Mouse (Mus musculus): ENCODE data around the gene Polk. TPM values are rescaled to one million over a fixed set of nuclear protein-coding genes. Genes with fewer than 3 reads are reported as not detected.

The Polk gene
- polyA plus RNA-seq, 1 experiment from 2014 or later, result 12.0 TPM

DNA sequence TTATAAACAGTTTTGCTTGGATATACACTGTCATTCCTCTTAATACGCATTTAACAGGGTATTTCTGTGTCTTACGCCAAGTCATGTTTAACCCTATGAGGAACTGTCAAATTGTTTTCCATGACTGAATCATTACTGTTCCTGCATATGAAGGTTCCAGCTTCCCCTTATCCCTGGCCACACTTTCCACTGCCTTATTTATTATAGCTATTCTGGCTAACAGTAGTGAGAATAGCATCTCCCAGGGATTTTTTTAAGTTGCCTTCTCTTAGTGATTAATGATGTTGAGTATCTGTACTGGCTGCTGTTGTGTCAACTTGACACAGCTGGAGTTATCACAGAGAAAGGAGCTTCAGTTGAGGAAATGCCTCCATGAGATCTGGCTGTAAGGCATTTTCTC, 25.0 kb downstream of the Polk start:
- Histone ChIP-seq H3K9me3 (replicated peaks; ENCODE audit: control insufficient read depth, low read length) (no peaks in the 10 kb centered on the region), H3K27ac (ENCODE audit: low read length) (no peak overlapping the region), H3K9ac (ENCODE audit: low read length) (no peak overlapping the region), H3K4me1 (ENCODE audit: control insufficient read depth, insufficient read depth, low read length) (peaks cover 5% of the 10 kb centered on the region), H3K4me2 (ENCODE audit: low read depth, low read length) (no peak overlapping the region), H3K36me3 (ENCODE audit: control insufficient read depth, insufficient read depth, low read length) (no peaks in the 10 kb centered on the region), H3K27me3 (ENCODE audit: control insufficient read depth, insufficient read depth, low read length) (no peaks in the 10 kb centered on the region), H3K4me3 (replicated peaks; ENCODE audit: low read length) (no peak overlapping the region)
- WGBS, result 54% methylated on average over 2 of the region's 2 CpGs
- peak; percentile 64; the same call in 1 of the 2 replicates for ATAC-seq (ENCODE audit: insufficient read depth, low FRiP score)

DNA sequence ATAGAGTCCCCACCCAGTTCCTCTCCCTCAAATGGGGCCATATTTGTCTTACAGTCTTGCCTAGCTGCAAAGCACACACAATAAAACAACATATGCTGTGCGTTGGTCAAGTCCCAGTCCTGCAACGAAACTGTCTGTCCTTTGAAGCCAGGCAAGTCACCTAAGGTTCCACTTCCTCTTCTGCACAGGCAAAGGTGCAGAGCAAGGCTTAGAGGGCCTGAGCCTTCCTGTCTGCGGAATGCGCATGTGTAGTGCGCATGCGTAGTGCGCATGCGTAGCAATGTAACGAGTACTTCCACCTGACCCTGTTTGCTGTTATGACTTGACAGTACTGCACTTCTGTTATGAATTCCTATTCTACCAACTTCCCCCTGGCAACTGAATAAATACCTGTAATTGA, 26.1 kb downstream of the Polk start:
- H3K9me3 ChIP-seq (replicated peaks; ENCODE audit: control insufficient read depth, low read length), result no peaks in the 10 kb centered on the region
- no peak overlapping the region for H3K9ac ChIP-seq (ENCODE audit: low read length)
- H3K27me3 ChIP-seq (ENCODE audit: control insufficient read depth, insufficient read depth, low read length), result no peaks in the 10 kb centered on the region
- peaks cover 14% of the 10 kb centered on the region for H3K4me1 ChIP-seq (ENCODE audit: control insufficient read depth, insufficient read depth, low read length)
- 90% methylated on average over 9 of the region's 9 CpGs for WGBS
- H3K4me2 ChIP-seq (ENCODE audit: low read depth, low read length), result no peak overlapping the region
- H3K36me3 ChIP-seq (ENCODE audit: control insufficient read depth, insufficient read depth, low read length), result no peaks in the 10 kb centered on the region
- no peak overlapping the region for H3K27ac ChIP-seq (ENCODE audit: low read length)
- no peak overlapping the region for H3K4me3 ChIP-seq (replicated peaks; ENCODE audit: low read length)
- ATAC-seq (ENCODE audit: insufficient read depth, low FRiP score), result no peak

DNA sequence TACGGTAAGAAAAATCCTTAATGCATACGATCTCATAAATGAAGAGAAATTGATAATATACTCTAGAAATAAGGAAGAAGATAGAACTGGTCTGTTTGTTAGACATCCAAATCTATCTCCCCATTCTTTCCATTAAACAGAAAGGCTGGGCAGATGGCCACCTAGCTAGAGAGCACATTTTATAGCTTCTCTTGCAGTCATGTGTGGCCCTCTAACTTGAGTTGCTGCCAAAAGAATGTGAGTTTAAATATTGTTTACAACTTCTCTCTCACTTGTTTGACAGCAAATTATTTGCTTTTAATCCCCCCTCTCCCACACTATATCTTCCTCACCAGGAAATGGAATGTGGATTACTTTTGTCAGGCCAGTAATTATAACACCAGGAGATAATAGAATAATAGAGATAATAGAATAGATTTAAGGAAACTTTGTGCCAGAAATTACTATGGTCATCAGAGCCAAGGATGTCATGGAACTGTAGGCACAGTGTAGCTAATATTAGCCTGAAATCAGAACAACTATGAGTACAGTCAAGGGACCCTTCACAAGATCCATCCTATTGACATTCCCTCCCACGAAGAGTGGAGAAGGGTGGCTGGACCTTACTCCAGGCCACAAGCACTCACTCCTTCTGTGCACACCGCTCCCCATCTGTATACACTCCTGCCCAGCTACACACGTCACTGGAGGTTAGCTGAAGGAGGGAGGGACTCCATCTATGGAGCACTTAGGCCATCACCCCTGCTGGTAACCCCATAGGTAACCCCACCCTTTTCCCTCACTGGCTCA, 28.0 kb downstream of the Polk start:
- Histone ChIP-seq H3K36me3 (ENCODE audit: control insufficient read depth, insufficient read depth, low read length) (no peaks in the 10 kb centered on the region), H3K9me3 (replicated peaks; ENCODE audit: control insufficient read depth, low read length) (no peaks in the 10 kb centered on the region), H3K4me2 (ENCODE audit: low read depth, low read length) (no peak overlapping the region), H3K9ac (ENCODE audit: low read length) (no peak overlapping the region), H3K4me3 (replicated peaks; ENCODE audit: low read length) (no peak overlapping the region), H3K4me1 (ENCODE audit: control insufficient read depth, insufficient read depth, low read length) (peaks cover 26% of the 10 kb centered on the region), H3K27ac (ENCODE audit: low read length) (peak overlapping the region; percentile 14; the same call in 1 of the 2 replicates), H3K27me3 (ENCODE audit: control insufficient read depth, insufficient read depth, low read length) (no peaks in the 10 kb centered on the region)
- WGBS, result 47% methylated on average over 5 of the region's 5 CpGs
- peak; percentile 49 for ATAC-seq (ENCODE audit: insufficient read depth, low FRiP score)

DNA sequence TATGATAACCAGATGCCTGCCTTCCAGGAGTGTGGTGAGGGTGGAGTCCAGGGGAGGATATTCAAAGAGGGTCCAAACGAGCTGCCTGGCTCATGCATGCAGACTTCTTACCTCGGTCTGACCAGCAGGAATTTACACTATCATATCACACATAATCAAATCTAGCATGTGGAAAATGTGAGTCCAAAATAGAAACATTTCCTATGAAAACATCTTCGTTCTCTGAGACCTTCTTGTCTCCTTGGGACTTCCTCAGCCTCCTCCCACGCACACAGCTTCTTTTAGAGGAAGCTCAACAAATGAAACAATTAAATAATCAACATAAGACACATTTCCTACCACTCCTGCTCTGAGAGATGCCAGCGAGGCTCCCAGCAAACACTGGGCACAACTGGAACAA, 30.5 kb downstream of the Polk start:
- Histone ChIP-seq H3K9ac (ENCODE audit: low read length) (no peak overlapping the region), H3K36me3 (ENCODE audit: control insufficient read depth, insufficient read depth, low read length) (no peaks in the 10 kb centered on the region), H3K4me3 (replicated peaks; ENCODE audit: low read length) (no peak overlapping the region), H3K9me3 (replicated peaks; ENCODE audit: control insufficient read depth, low read length) (no peaks in the 10 kb centered on the region), H3K4me1 (ENCODE audit: control insufficient read depth, insufficient read depth, low read length) (peaks cover 26% of the 10 kb centered on the region), H3K27me3 (ENCODE audit: control insufficient read depth, insufficient read depth, low read length) (no peaks in the 10 kb centered on the region), H3K27ac (ENCODE audit: low read length) (no peak overlapping the region), H3K4me2 (ENCODE audit: low read depth, low read length) (no peak overlapping the region)
- no peak for ATAC-seq (ENCODE audit: insufficient read depth, low FRiP score)
- 46% methylated on average over 5 of the region's 5 CpGs for WGBS

DNA sequence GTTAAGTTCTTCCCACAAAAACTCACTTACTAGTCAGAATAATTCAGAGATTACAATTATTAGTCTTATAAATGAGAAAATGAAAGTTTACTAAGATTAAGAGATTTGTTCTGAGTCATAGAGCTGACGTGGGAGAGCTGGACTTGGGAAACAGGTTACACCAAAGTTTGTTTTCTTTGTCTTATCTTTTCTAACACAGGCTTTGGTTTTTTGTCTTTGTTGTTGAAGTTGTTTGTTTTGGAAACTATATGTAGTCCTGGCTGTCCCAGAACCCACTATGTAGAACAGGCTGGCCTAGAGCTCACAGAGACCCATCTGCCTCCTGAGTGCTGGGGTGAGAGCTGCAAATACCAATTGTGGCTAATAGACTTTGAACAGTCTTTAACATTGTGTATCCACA, 31.1 kb downstream of the Polk start:
- no peak overlapping the region for H3K4me3 ChIP-seq (replicated peaks; ENCODE audit: low read length)
- no peaks in the 10 kb centered on the region for H3K9me3 ChIP-seq (replicated peaks; ENCODE audit: control insufficient read depth, low read length)
- H3K4me1 ChIP-seq (ENCODE audit: control insufficient read depth, insufficient read depth, low read length), result peaks cover 26% of the 10 kb centered on the region
- H3K27ac ChIP-seq (ENCODE audit: low read length), result peak overlapping the region; percentile 42; the same call in 1 of the 2 replicates
- no peak overlapping the region for H3K9ac ChIP-seq (ENCODE audit: low read length)
- H3K27me3 ChIP-seq (ENCODE audit: control insufficient read depth, insufficient read depth, low read length), result no peaks in the 10 kb centered on the region
- no peak overlapping the region for H3K4me2 ChIP-seq (ENCODE audit: low read depth, low read length)
- WGBS, result 72% methylated on average over 1 of the region's 1 CpGs
- no peaks in the 10 kb centered on the region for H3K36me3 ChIP-seq (ENCODE audit: control insufficient read depth, insufficient read depth, low read length)
- no peak for ATAC-seq (ENCODE audit: insufficient read depth, low FRiP score)

DNA sequence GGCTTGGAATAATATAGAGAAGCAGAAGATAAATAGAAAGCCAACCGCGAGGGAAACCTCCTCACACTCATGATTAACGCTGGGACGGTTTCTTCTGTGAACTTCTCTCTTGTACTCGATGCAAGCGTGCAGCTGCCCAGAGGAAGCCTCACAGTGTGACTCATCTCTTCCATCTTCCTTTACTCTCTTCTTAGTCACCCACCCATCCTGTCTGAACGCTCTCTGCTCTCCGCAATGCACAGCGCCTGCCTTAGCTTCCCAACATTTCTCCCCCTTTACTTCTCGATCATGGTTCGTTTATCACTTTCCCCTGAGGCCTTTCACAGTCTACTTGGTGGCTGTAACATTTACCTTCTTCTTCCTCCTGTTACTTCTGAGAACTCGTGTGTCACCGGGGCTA, 31.7 kb downstream of the Polk start:
- ATAC-seq (ENCODE audit: insufficient read depth, low FRiP score), result no peak
- Histone ChIP-seq H3K4me1 (ENCODE audit: control insufficient read depth, insufficient read depth, low read length) (peaks cover 26% of the 10 kb centered on the region), H3K9me3 (replicated peaks; ENCODE audit: control insufficient read depth, low read length) (no peaks in the 10 kb centered on the region), H3K4me2 (ENCODE audit: low read depth, low read length) (no peak overlapping the region), H3K36me3 (ENCODE audit: control insufficient read depth, insufficient read depth, low read length) (no peaks in the 10 kb centered on the region), H3K4me3 (replicated peaks; ENCODE audit: low read length) (no peak overlapping the region), H3K27ac (ENCODE audit: low read length) (peak overlapping the region; percentile 42; the same call in 1 of the 2 replicates), H3K27me3 (ENCODE audit: control insufficient read depth, insufficient read depth, low read length) (no peaks in the 10 kb centered on the region), H3K9ac (ENCODE audit: low read length) (no peak overlapping the region)
- 58% methylated on average over 13 of the region's 13 CpGs for WGBS

DNA sequence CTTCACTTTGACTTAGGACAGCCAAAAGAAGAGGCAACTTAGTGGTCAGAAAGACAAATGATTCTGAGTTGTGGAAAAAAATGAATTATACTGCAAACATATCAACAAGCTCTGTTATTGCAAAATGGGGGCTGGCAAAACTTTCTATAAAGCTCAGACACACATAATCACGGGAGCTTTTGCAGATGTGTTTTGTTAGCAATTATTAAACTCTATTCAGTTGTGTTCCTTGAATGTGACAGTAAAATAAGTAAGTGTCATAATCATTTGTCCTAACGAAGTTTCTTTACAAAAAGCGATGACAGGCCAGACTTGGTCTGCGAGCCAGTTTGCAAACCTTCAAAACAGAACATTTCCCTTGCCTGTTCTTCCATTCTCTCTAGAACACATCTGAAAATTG, 34.8 kb downstream of the Polk start:
- Histone ChIP-seq H3K36me3 (ENCODE audit: control insufficient read depth, insufficient read depth, low read length) (peaks cover 4% of the 10 kb centered on the region; the same call in 1 of the 2 replicates), H3K27ac (ENCODE audit: low read length) (no peak overlapping the region), H3K9ac (ENCODE audit: low read length) (no peak overlapping the region), H3K4me1 (ENCODE audit: control insufficient read depth, insufficient read depth, low read length) (peaks cover 21% of the 10 kb centered on the region), H3K4me3 (replicated peaks; ENCODE audit: low read length) (no peak overlapping the region), H3K4me2 (ENCODE audit: low read depth, low read length) (no peak overlapping the region), H3K27me3 (ENCODE audit: control insufficient read depth, insufficient read depth, low read length) (no peaks in the 10 kb centered on the region), H3K9me3 (replicated peaks; ENCODE audit: control insufficient read depth, low read length) (no peaks in the 10 kb centered on the region)
- 77% methylated on average over 4 of the region's 4 CpGs for WGBS
- ATAC-seq (ENCODE audit: insufficient read depth, low FRiP score), result no peak

DNA sequence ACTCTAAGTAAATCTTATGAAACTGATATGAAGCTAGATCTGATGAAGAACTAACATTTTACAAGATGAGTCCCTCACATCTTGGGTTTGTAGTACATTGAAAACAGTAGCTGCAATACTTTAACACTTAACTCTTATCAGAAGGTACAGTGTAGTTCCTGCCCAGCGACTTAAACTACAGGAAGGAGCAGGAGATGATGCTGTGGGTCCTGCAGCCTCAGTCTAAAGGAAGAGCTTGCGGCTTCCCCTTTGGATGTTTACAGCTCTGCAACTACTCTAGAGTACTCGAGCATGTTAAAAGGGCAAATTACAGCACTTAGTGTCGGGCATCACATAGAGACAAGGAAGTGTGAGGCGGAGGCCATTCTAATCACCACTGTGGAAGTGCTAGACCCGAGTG, 36.1 kb downstream of the Polk start:
- no peak overlapping the region for H3K4me3 ChIP-seq (replicated peaks; ENCODE audit: low read length)
- peaks cover 4% of the 10 kb centered on the region; the same call in 1 of the 2 replicates for H3K36me3 ChIP-seq (ENCODE audit: control insufficient read depth, insufficient read depth, low read length)
- no peak overlapping the region for H3K9ac ChIP-seq (ENCODE audit: low read length)
- ATAC-seq (ENCODE audit: insufficient read depth, low FRiP score), result no peak
- H3K27ac ChIP-seq (ENCODE audit: low read length), result no peak overlapping the region
- no peak overlapping the region for H3K4me2 ChIP-seq (ENCODE audit: low read depth, low read length)
- H3K9me3 ChIP-seq (replicated peaks; ENCODE audit: control insufficient read depth, low read length), result no peaks in the 10 kb centered on the region
- H3K27me3 ChIP-seq (ENCODE audit: control insufficient read depth, insufficient read depth, low read length), result no peaks in the 10 kb centered on the region
- 73% methylated on average over 6 of the region's 6 CpGs for WGBS
- peaks cover 12% of the 10 kb centered on the region for H3K4me1 ChIP-seq (ENCODE audit: control insufficient read depth, insufficient read depth, low read length)

DNA sequence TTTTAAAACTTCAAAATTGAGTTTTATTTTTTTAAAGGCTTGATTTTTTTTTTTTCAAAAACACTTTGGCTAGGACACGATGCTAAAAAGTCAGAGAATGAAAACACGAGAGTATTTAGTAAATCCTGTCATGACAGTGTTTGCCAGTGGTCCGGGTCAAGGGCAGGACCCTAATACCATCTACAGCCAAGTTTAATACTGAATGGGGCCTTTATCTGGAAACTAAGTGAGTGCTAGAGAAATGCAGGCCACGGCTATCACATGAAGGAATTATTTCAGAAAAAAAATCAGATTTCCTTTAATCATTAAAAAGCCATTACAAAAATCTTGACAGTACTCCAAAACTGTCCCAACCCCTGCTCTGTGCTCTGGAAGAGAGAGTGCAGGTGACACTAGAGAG, 36.7 kb downstream of the Polk start:
- Histone ChIP-seq H3K4me3 (replicated peaks; ENCODE audit: low read length) (no peak overlapping the region), H3K4me2 (ENCODE audit: low read depth, low read length) (no peak overlapping the region), H3K27ac (ENCODE audit: low read length) (no peak overlapping the region), H3K4me1 (ENCODE audit: control insufficient read depth, insufficient read depth, low read length) (peaks cover 8% of the 10 kb centered on the region; the same call in 1 of the 2 replicates), H3K36me3 (ENCODE audit: control insufficient read depth, insufficient read depth, low read length) (peaks cover 4% of the 10 kb centered on the region; the same call in 1 of the 2 replicates), H3K9ac (ENCODE audit: low read length) (no peak overlapping the region), H3K9me3 (replicated peaks; ENCODE audit: control insufficient read depth, low read length) (no peaks in the 10 kb centered on the region), H3K27me3 (ENCODE audit: control insufficient read depth, insufficient read depth, low read length) (no peaks in the 10 kb centered on the region)
- WGBS, result 69% methylated on average over 4 of the region's 4 CpGs
- ATAC-seq (ENCODE audit: insufficient read depth, low FRiP score), result no peak

Measured in stomach, embryonic 16.5 days (tissue).